8 mouse cellular contexts compared by ENCODE assay signal in the genomic region with DNA sequence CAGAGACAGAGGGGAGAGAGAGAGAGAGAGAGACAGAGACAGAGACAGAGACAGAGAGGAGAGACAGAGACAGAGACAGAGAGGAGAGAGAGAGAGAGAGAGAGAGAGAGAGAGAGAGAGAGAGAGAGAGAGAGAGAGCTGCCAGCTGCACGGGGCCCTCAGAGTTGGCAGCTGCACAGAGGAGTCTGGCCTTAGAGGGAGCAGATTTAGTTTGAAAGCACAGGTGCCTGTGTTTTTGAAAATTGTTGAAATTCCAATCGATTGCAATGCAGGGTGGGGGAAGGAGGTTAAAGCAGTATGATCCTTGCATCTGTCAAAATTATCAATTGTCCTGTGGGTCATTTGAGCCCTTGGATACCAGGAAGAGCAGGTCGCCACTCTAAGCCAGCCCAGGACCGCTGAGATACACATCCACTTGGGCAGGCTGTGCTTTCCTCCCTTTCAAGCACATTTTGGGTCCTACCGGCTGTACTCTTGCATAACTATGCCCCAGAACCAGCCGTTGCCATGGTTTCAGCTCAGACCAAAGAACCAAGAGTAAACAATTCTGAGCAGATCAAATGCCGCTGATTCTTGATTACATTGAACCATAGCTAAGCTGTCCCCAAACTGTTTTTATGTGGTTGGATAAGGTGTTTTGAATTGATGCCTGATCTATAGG.
A peak's percentile ranks its signal among the peaks of the same experiment; 100 is the strongest.
DNase-seq lines count a peak whose midpoint lies in the region; ATAC-seq and TF ChIP-seq lines count a peak whose summit lies in the region.
"Had no signal": no experiment of that assay in that cellular context is flagged by ENCODE, and none has a peak within 500 bp of the region (broad histone marks: within the 10 kb centered on the region; RNA-seq: fewer than 3 reads in every experiment).

No protein-coding gene starts in this region.

- TF ChIP-seq CTCF in forebrain, postnatal 0 days (IDR thresholded peaks at IDR 0.05; ENCODE audit: low read depth), result no peak

- no peak overlapping the region for H3K4me3 ChIP-seq in forebrain, postnatal 0 days (ENCODE audit: low read depth, low read length)
- H3K4me3 ChIP-seq in midbrain, embryonic 15.5 days, result no peak overlapping the region
- H3K4me3 ChIP-seq: stomach, embryonic 15.5 days had no signal

- no peak overlapping the region for H3K4me2 ChIP-seq in forebrain, postnatal 0 days (ENCODE audit: low read depth)
- no peak overlapping the region for H3K4me2 ChIP-seq in midbrain, embryonic 15.5 days
- H3K4me2 ChIP-seq: stomach, embryonic 15.5 days had no signal

- intact Hi-C loops in left cerebral cortex, postnatal 36 days (cut with DNase I), result no loop called here

- peak; percentile 81 for ATAC-seq in forebrain, postnatal 0 days
- ATAC-seq in midbrain, embryonic 15.5 days (replicated peaks), result peak; percentile 75

- H3K36me3 ChIP-seq in forebrain, postnatal 0 days (ENCODE audit: insufficient read depth), result no peaks in the 10 kb centered on the region
- H3K36me3 ChIP-seq in midbrain, embryonic 15.5 days (replicated peaks), result no peaks in the 10 kb centered on the region
- H3K36me3 ChIP-seq: stomach, embryonic 15.5 days had no signal

- peaks cover 8% of the 10 kb centered on the region for H3K4me1 ChIP-seq in forebrain, postnatal 0 days (ENCODE audit: insufficient read depth)
- H3K4me1 ChIP-seq in midbrain, embryonic 15.5 days, result peaks cover 16% of the 10 kb centered on the region

- DNase-seq in ovary, postnatal 36 days (ENCODE audit: low spot score), result peak; percentile 13
- no peak for DNase-seq in ovary, postnatal 10 days (ENCODE audit: low spot score)
- DNase-seq in forebrain, postnatal 0 days, result peak; percentile 67
- DNase-seq in left cerebral cortex, postnatal 36 days (ENCODE audit: low spot score in 2 of 2), result peak; percentile 41 to 55
- no peak for DNase-seq in heart, adult 8-10 months (ENCODE audit: low spot score)
- no peak for DNase-seq in testis, postnatal 14 days (ENCODE audit: low spot score)

- H3K27ac ChIP-seq in forebrain, postnatal 0 days (ENCODE audit: low read depth, low read length), result peak overlapping the region; percentile 54; the same call in 1 of the 2 replicates
- peak overlapping the region; percentile 64 for H3K27ac ChIP-seq in midbrain, embryonic 15.5 days
- H3K27ac ChIP-seq: stomach, embryonic 15.5 days had no signal

- WGBS in forebrain, postnatal 0 days, result 24% methylated on average over 7 of the region's 7 CpGs
- 27% methylated on average over 7 of the region's 7 CpGs for WGBS in midbrain, embryonic 15.5 days

- H3K9ac ChIP-seq in forebrain, postnatal 0 days, result peak overlapping the region; percentile 28; the same call in 1 of the 2 replicates
- H3K9ac ChIP-seq in midbrain, embryonic 15.5 days, result no peak overlapping the region
- H3K9ac ChIP-seq: stomach, embryonic 15.5 days had no signal

- no peaks in the 10 kb centered on the region for H3K27me3 ChIP-seq in forebrain, postnatal 0 days (ENCODE audit: insufficient read depth, low read length)
- H3K27me3 ChIP-seq in midbrain, embryonic 15.5 days (replicated peaks), result no peaks in the 10 kb centered on the region
- H3K27me3 ChIP-seq: stomach, embryonic 15.5 days had no signal

- H3K9me3 ChIP-seq in forebrain, postnatal 0 days (ENCODE audit: low read length), result no peaks in the 10 kb centered on the region
- no peaks in the 10 kb centered on the region for H3K9me3 ChIP-seq in midbrain, embryonic 15.5 days
- H3K9me3 ChIP-seq: stomach, embryonic 15.5 days had no signal

Comparison
In these comparisons a context has a peak if more than half of its experiments do, and no peak if none do; other contexts are left out.
1. DNase-seq: peak in ovary, postnatal 36 days (single experiment), forebrain, postnatal 0 days (single experiment) and left cerebral cortex, postnatal 36 days (2 of 2); none in ovary, postnatal 10 days (single experiment), heart, adult 8-10 months (single experiment) and testis, postnatal 14 days (single experiment).